Mouse (Mus musculus) ES-Bruce4 (cell line): ENCODE data around the gene Arrb1.

Source experiments
- CTCF ChIP-seq: IDR thresholded peaks from one replicate; pipeline ENCODE4 v1.8.1; 2011; ENCODE audit warnings: low read depth, low read length
- EP300 ChIP-seq: IDR thresholded peaks from 2 replicates; pipeline ENCODE4 v1.6.1; 2011; ENCODE audit warnings: low read depth, low read length; ENCODE audit not compliant: insufficient read depth
- POLR2A ChIP-seq: IDR thresholded peaks from one replicate; pipeline ENCODE4 v1.8.1; 2011; ENCODE audit warnings: low read length; ENCODE audit not compliant: insufficient read depth

DNA sequence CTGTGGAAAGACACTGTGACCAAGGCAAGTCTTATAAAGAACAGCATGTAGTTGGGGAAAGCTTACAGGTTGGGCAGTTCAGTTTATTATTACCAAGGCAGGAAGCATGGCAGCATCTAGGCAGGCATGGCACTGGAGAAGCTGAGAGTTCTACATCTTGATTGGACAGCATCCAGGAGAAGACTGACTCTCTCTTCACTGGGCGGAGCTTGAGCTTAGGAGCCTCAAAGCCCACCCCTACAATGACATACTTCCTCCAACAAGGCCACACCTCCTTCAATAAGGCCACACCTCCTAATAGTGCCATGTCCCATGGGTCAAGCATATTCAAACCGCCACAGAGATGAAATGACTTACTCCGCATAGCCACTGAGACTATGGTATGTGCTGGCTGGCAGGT is 16.4 kb downstream of the Arrb1 start:
- no peak for TF ChIP-seq POLR2A
- TF ChIP-seq CTCF, result no peak
- TF ChIP-seq EP300, result no peak
